Mouse (Mus musculus) right cerebral cortex, postnatal 14 days (tissue): ENCODE results near the gene Wdr70.
A peak's percentile ranks its signal among the peaks of the same experiment; 100 is the strongest.

Experiments
- DNase-seq: peaks from one replicate; pipeline ENCODE4 v3.0.0; 2022

The Wdr70 gene

DNA sequence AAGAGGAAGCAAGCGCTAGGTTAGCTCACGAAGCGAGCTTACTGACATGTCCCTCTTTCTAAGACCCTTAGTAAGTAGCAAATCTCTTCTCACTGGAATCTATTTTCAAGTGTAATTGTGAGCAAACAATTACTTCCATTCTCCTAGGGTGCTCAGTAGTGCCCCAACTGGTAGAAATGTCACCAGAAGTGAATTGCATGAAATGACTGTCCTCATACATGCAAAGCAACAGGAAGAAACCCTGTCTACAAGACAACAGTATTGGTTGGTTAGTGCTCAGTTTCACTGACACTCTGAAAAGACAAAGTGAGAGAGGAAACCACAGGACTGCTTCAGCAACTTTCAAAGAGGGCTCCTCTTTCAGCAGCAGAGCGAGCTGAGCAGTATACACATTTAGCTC is 173.6 kb downstream of the Wdr70 start:
- DNase-seq = no peak

DNA sequence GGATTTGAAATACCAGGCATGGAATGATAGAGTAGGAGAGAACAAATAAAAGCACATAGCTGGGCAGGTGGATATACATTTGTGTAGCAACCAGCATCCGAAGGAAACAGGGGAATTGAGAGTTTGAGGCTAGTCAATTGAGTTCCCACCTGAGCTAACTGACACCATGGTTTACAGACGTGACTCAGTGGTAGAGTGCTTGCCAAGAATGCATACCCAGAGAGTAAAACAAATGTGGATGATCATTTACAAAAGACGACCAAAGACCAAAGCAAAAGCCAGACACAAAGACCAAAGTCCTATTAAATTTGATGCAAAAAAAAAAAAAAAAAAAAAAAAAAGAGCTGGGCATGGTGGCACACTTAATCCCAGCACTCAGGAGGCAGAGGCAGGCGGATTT is 175.7 kb downstream of the Wdr70 start:
- no peak for DNase-seq

DNA sequence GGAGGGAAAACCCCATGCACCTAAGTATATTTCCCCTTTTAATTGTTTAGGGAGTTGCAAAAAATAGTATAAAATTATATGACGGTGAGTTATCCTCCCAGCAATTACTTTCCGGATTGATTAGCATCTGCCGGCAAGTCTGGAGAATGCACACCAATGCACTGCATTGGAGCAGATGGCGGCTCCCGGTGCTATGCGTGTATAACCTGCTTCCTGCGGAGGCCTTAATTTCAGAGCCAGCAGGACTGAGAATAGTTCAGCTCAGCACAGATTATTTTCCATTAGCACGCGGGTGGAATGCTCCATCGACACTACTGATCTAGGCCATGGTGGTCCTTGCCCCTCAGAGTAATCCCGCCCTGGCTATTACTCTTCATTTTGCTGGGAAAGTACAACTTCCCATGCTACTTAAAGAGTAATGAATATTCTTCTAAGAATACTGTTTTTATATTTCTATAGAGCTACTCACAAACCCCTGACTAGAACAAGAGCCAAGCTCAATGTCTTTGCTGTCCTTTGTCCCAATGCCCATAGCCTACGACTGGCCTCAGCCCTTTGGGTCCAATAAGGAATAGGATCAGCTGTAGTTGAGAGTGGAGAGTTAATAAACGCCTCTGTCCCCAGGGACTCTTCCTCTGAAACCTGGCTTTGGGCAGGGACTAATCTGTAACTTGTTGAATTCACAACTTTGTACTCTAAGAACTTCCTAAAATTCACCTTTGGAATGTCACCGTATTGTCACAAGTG is 176.5 kb downstream of the Wdr70 start:
- DNase-seq = no peak

GRCm38 (mm10) chr15:7921124-7921523 is 177.9 kb downstream of the Wdr70 start:
- no peak for DNase-seq

DNA sequence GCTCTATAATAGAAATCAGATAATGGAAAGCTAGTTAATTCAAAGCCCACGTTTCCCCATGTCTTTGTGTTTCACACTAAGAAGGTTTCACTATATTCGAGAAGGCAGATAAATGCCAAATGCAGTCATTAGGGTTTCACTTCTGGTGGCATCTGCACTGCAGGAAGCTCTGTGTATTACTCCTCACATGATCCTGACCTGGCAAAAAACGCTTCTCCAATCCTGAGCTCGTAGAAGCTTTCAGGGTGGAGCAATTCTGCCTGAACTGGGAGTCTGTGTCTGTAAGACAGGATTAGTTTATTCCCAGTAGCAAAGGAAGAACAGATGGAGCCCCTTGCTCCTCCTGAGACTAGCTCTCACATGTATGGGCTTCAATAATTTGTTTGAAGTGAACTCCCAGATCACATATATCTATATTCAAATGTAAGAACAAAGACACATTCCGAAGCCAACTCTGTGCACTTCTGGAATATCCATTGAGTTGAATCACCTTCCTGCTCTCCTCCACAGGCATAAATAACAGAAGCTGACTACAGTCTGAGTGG is 192.4 kb downstream of the Wdr70 start:
- DNase-seq = no peak

DNA sequence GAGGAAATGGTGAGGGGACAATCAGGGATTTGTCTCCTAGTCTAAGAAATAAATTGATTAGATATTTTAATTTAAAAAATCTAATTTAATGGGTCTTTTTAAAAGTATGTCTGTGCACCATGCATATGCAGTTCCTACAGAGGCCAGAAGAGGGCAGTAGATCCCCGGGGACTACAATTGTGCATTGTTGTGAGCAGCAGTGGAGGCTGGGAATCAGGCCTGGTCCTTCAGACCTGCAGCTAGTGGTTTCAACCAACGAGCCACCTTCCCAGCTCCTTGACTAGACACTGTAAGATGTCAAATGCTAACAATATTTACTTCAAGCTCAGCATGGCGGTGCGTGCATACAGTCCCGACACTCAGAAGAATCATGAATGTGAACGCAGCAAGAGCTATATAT is 199.7 kb downstream of the Wdr70 start:
- DNase-seq = no peak

DNA sequence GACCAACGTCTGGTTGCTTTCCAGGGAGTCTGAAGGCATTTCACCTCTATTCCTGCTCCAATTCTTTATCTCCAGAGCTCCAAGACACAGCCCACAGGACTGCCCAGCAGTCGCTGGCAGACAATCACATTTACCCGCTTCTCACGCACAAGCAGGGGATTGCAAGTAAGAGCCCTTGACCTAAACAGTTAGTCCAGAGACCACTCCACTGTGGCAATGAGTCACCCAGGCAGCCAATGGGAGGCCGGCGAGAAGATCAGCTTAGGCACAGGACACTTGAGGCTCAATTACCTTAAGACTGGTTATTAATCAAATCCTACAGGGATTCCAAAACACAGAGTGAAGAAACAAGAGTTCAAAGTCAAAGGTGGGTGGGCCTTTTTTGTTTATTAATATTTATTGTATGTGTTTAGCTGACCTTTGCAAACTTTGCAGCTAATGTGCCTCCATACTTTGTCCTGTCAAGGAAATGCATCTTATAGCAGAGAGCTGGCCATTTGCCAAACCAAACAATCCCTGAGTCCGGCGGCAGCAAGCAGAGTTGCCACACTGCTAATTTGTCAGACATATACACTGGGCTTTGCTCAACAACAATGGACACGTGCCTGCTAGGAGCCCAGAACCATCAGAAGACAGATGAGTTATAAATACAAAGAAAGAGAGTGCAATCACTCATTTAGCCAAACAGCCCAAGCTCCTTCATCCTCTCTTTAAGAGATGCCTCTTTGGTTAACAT is 207.3 kb downstream of the Wdr70 start:
- DNase-seq = no peak

DNA sequence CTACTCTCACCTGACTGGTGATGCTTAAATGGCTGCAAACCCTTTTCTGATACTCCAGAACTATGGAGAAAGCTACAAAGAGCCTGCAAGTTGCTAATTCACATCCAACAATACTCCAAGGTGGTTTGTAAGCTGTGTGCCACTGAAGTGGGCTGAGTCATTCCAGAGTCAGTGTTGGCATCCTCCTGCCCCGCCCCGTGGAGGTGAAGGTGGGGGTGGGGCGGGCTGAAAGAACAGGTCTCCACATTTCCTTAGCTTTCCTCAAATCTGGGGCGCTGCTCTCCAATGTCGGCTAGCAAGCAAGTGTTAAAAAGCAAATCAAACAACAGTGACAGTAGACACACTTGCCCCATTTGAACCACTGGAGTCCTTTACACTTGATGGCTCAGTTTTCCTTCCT is 208.7 kb downstream of the Wdr70 start:
- DNase-seq = no peak

DNA sequence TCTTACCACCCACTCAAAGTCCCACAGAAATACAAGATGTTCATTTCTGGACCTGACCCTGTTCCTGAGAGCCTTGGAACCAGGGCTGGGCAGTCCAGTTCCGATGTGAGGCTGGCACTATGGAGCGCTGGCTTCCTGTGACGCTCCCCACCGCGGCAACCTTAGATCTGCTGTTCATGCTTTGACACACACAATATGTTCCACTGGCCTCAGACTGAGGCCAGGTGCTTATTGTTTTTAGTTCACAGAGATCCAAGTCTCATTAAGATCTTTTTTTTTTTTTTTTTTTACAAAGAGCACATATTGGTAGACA is 209.7 kb downstream of the Wdr70 start:
- DNase-seq = no peak

GRCm38 (mm10) chr15:7888617-7889361 is 210.2 kb downstream of the Wdr70 start:
- DNase-seq = no peak

DNA sequence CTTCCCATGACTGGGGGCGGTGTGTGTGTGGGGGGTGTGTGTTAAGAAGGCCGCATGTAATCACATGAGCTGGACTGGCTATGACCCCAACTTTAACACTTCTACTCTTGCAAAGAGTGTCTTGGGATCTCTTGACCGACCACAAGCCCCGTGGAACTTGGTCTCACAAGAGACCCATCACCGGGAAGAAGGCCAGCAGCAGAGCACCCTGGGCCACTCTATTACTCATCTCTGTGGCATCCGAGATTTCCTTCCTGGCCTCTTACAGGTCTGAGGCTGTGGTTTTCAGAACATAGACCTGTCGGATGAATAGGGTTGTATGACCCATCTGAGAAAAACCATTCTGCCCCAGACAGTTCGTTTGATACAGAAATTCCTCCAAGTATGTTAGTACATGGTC is 212.4 kb downstream of the Wdr70 start:
- no peak for DNase-seq

- no peak for DNase-seq
Observed at GRCm38 (mm10) chr15:7885106-7885505, 213.9 kb downstream of the Wdr70 start.

DNA sequence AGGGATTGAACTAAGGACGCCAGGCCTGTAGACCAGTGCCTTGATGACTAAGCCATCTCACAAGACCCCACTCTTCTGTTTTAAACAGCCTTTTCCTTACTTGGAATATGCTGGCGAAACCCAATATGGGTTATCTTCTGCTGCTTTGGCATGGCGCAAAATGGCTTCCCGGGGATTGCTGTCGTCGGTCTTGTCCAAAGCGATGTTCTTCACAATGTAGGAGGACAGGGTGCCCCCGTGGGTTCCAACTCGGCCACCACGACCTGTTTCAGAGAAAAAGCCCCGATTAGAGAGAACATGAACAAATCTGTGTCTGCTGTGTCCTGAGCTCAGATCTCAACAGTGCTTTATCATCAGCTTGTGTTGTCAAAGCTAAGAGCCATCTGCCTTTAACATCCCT is 214.8 kb downstream of the Wdr70 start:
- DNase-seq = no peak

DNA sequence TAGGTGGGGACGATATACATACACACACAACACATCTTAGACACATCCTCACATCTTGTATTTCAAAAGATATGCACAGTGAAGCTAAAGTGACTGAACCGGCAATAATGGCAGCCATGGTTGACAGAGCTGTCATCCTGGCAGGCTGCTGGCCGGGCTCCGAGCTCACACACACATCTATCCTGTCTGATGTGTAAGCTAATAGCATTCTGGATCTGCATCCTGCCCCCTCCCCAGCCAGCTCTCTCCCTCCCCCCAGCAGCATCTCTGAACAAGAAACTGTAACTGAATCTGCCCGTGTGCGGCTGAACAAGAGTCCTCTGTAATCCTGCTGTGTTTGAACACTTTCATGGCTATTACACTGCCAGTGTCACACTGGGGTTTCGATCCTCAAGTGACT is 219.1 kb downstream of the Wdr70 start:
- DNase-seq = no peak

DNA sequence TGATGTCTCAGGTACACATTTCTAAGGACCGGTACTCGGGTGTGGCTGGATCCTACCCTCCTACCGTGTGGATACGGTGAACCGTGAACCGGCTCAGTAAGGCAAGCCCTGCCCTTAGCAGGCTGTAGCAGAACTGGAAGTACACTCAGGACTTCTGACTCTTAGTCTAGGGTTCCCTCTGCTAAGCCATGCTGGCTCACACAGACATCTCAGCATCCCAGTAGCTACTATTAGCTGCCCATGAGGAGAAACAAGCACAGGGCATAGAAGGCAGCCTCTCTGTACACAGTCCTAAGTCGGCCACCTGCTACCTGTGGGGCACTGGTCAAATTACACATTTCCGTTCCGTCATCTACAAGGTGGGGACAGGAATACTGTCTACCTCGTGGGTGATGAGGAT is 220.1 kb downstream of the Wdr70 start:
- DNase-seq = no peak

GRCm38 (mm10) chr15:7877560-7878467 is 221.2 kb downstream of the Wdr70 start:
- no peak for DNase-seq

GRCm38 (mm10) chr15:7875879-7876278 is 223.1 kb downstream of the Wdr70 start:
- DNase-seq = no peak

GRCm38 (mm10) chr15:7872473-7872872 is 226.5 kb downstream of the Wdr70 start:
- no peak for DNase-seq

DNA sequence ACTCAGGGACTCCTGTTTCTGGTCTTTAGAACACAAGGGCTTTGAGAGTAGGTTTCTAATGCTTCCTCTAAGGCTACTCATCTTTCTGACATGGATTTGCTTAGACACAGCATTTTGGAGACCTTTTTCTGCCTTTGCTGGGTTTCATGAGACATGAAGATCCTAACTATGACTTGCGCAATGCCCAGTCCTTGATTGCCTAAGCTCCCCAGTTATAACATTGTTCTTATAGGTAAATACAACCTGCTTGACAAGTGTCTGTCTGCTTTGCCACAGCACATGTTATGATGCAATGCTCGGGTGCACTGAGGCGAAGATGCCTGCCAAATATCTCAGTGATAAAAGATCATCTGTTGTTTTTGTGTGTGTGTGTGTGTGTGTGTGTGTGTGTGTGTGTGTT is 233.7 kb downstream of the Wdr70 start:
- DNase-seq = no peak

- peak; percentile 11 for DNase-seq
Observed at GRCm38 (mm10) chr15:7863328-7863727, 235.7 kb downstream of the Wdr70 start.

GRCm38 (mm10) chr15:7862890-7863289 is 236.1 kb downstream of the Wdr70 start:
- DNase-seq = no peak

GRCm38 (mm10) chr15:7858841-7859240 is 240.2 kb downstream of the Wdr70 start:
- DNase-seq = no peak

DNA sequence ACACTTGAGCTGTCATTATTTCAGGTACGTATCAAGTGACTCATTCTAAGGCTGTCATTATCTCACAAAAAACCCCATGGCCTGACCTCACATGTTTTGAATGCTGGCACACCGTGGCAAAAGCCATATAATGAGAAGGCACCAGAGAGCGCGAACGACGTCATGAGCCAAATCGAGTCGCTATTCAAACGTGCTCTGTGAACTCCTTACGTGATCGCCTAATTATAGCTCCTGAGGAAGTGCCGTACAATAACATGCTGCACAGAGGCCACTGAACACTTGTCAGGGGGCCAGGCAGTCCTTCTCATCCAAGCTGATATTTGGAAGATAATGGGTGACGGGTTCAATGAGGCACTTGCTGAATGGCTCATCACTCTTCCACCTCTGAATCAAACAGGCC is 241.6 kb downstream of the Wdr70 start:
- no peak for DNase-seq
